8 mouse cellular contexts compared by ENCODE assay signal in genomic region chr4:130792376-130793179, GRCm38 (mm10). TPM values are rescaled to one million over a fixed set of nuclear protein-coding genes. Genes with fewer than 3 reads are reported as not detected.
DNase-seq lines count a peak whose midpoint lies in the region; ATAC-seq and TF ChIP-seq lines count a peak whose summit lies in the region.

Gene Sdc3, plus strand, starts transcription at chr4:130792537.

- peaks cover 25% of the 10 kb centered on the region for H3K27me3 ChIP-seq in kidney, embryonic 15.5 days
- H3K27me3 ChIP-seq in embryonic facial prominence, embryonic 12.5 days: no peaks in the 10 kb centered on the region
- H3K27me3 ChIP-seq in myocyte (ENCODE audit: control insufficient read depth, insufficient read depth, insufficient read length): peaks cover 5% of the 10 kb centered on the region

- H3K4me1 ChIP-seq in kidney, embryonic 15.5 days: peaks cover 38% of the 10 kb centered on the region
- H3K4me1 ChIP-seq in embryonic facial prominence, embryonic 12.5 days: peaks cover 36% of the 10 kb centered on the region

- H3K79me2 ChIP-seq in myocyte (ENCODE audit: control insufficient read depth, insufficient read depth): no peaks in the 10 kb centered on the region

- peak within 1 kb of the TSS; percentile 26 for H3ac ChIP-seq in myocyte (ENCODE audit: control insufficient read depth, insufficient read length)

- H3K36me3 ChIP-seq in kidney, embryonic 15.5 days: no peaks in the 10 kb centered on the region
- no peaks in the 10 kb centered on the region for H3K36me3 ChIP-seq in embryonic facial prominence, embryonic 12.5 days
- no peaks in the 10 kb centered on the region for H3K36me3 ChIP-seq in myocyte (ENCODE audit: control insufficient read depth, insufficient read depth)

- intact Hi-C loops in heart, postnatal 25 days (cut with DNase I): loop anchor here (2.0 kb wide), 1 partner anchor 42 kb away; no protein-coding TSS in a partner anchor
- intact Hi-C loops in left cerebral cortex, postnatal 4 days (cut with DNase I): loop anchor here (5.0 to 10.0 kb wide), 2 partner anchors 85 to 1052 kb away; partner anchors contain the start of gene Mecr

- peak; percentile 58 for TF ChIP-seq POLR2A in myocyte (IDR thresholded peaks at IDR 0.05; ENCODE audit: insufficient read length, low read depth)

- peak within 1 kb of the TSS; percentile 91 for H3K9ac ChIP-seq in kidney, embryonic 15.5 days
- H3K9ac ChIP-seq in embryonic facial prominence, embryonic 12.5 days: peak within 1 kb of the TSS; percentile 90

- H3K9me3 ChIP-seq in kidney, embryonic 15.5 days (replicated peaks): no peaks in the 10 kb centered on the region
- no peaks in the 10 kb centered on the region for H3K9me3 ChIP-seq in embryonic facial prominence, embryonic 12.5 days

- WGBS in kidney, embryonic 15.5 days: 1% methylated on average over 56 of the region's 99 CpGs
- WGBS in embryonic facial prominence, embryonic 12.5 days: 1% methylated on average over 86 of the region's 99 CpGs

- H3K27ac ChIP-seq in kidney, embryonic 15.5 days: peak within 1 kb of the TSS; percentile 45; the same call in 1 of the 2 replicates
- peak within 1 kb of the TSS; percentile 69 for H3K27ac ChIP-seq in embryonic facial prominence, embryonic 12.5 days

- H3K4me2 ChIP-seq in kidney, embryonic 15.5 days: peak within 1 kb of the TSS; percentile 99
- peak within 1 kb of the TSS; percentile 95 for H3K4me2 ChIP-seq in embryonic facial prominence, embryonic 12.5 days (replicated peaks)
- H3K4me2 ChIP-seq in myocyte (ENCODE audit: low read depth): peak within 1 kb of the TSS; percentile 75

- DNase-seq in kidney, adult 9 months: no peak
- peak; percentile 51 for DNase-seq in Muller cell, postnatal 12 days (ENCODE audit: inconsistent ontology term)
- DNase-seq in heart, postnatal 25 days (ENCODE audit: low spot score): no peak
- DNase-seq in left cerebral cortex, postnatal 4 days: peak; percentile 42
- DNase-seq in ovary, adult 18-20 months (ENCODE audit: low spot score): no peak

- ATAC-seq in kidney, embryonic 15.5 days (replicated peaks; ENCODE audit: low FRiP score): 0 out of 2 replicates have a peak, but pooled peaks have one; percentile 4
- peak; percentile 47 for ATAC-seq in embryonic facial prominence, embryonic 12.5 days (ENCODE audit: insufficient number of reproducible peaks, insufficient read depth, low FRiP score, low TSS enrichment)

- peak within 1 kb of the TSS; percentile 88 for H3K4me3 ChIP-seq in kidney, embryonic 15.5 days (replicated peaks)
- H3K4me3 ChIP-seq in embryonic facial prominence, embryonic 12.5 days: peak within 1 kb of the TSS; percentile 94
- peak within 1 kb of the TSS; percentile 12 for H3K4me3 ChIP-seq in myocyte

TF ChIP-seq in myocyte, 11 proteins besides CTCF, POLR2A, EP300 and RAD21:
- no peak for TF ChIP-seq E2F4 (IDR thresholded peaks at IDR 0.05; ENCODE audit: insufficient read depth)
- no peak for TF ChIP-seq SRF (IDR thresholded peaks at IDR 0.05; ENCODE audit: control insufficient read depth, insufficient read length, low read depth)
- no peak for TF ChIP-seq POLR2AphosphoS2 (IDR thresholded peaks at IDR 0.05; ENCODE audit: insufficient read length, low read depth)
- TF ChIP-seq MYOD1 (IDR thresholded peaks at IDR 0.05; ENCODE audit: control insufficient read depth in 1 of 3, insufficient read length in 2 of 3, low read depth in 2 of 3): no peak

RNA-seq across cellular contexts. Expression of gene Sdc3, which starts in this region (rescaled TPM):
- polyA plus RNA-seq in kidney, embryonic 15.5 days (2015; fragmentation: Nextera tagmentation; extraction: Ambion mirVana): 22.3 and 26.5 TPM in 2 replicates
- 39.9 and 41.1 TPM in 2 replicates for polyA plus RNA-seq in embryonic facial prominence, embryonic 12.5 days (2016; fragmentation: Nextera tagmentation; extraction: Ambion mirVana)
- 10 to 100 TPM; 37.7 to 41.9 TPM for total RNA-seq in heart, postnatal 25 days (2021)
- 100 to 1,000 TPM; 455 to 494 TPM for total RNA-seq in left cerebral cortex, postnatal 4 days (2021)
- 15.8 TPM for polyA plus RNA-seq in myocyte (2012; fragmentation: generic; extraction: Trizol)

Comparison
In these comparisons a context has a peak if more than half of its experiments do, and no peak if none do; other contexts are left out.
1. RNA of gene Sdc3 (total RNA-seq): 455 to 494 TPM in left cerebral cortex, postnatal 4 days; 37.7 to 41.9 TPM in heart, postnatal 25 days; every median in the first group is over 10 times any median in the second.
2. H3K4me3 ChIP-seq: peak in every context shown above with its lines; median percentile 94 in embryonic facial prominence, embryonic 12.5 days; 88 in kidney, embryonic 15.5 days; 12 in myocyte.
3. DNase-seq: peak in Muller cell, postnatal 12 days (single experiment) and left cerebral cortex, postnatal 4 days (single experiment); none in kidney, adult 9 months (single experiment), heart, postnatal 25 days (single experiment) and ovary, adult 18-20 months (single experiment).
4. Peak in every context shown above with its lines, with median percentiles within 50 percentile points of each other: H3K4me2 ChIP-seq.